Mouse (Mus musculus): ENCODE measurements around the gene Map4k1. TPM values are rescaled to one million over a fixed set of nuclear protein-coding genes. Genes with fewer than 3 reads are reported as not detected.

The Map4k1 gene
- total RNA-seq, 1 experiment from 2014 or later: 69.6 TPM

DNA sequence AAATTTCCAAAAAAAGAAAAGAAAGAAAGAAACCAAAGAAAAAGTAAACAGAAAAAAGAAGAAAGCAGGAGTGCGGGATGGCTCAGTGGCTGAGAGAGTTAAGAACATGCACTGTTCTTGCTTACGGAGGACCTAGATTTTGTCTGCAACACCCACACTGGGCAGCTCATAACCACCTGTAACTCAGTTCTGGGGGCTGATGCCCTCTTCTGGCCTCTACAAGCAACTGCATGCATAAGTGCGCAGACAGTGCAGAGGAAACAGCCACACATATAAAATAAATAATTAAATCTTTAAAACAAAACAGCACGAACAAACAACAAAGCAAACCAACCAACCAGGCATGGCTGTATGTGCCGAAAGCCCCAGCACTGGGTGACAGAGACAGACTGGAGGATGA lies 50.8 kb downstream of the Map4k1 start:
- 0 out of 4 replicates have a peak, but pooled peaks of 1 of the 2 experiments have one; percentile 34 for ATAC-seq (replicated peaks in 1 of 2; ENCODE audit: insufficient read depth in 1 of 2, low FRiP score in 2 of 2, low TSS enrichment in 1 of 2, low read depth in 1 of 2, poor library complexity in 2 of 2, severe bottlenecking in 2 of 2)

DNA sequence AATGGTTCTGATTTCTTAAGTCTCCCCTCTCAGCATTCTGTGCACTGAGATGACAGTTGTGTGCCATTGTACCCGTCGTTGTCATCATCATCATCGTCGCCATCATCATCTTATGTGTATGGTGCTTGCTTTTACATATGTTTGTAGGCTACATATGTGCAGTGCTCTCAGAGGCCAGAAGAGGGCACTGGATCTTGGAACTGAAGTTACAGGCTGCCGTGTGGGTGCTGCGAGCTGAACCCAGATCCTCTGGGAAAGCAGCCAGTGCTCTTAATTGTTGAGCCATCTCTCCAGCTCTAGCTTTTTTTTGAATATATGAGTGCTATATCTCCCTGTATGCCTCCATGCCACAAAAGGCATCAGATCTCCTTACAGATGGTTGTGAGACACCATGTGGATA lies 55.4 kb downstream of the Map4k1 start:
- ATAC-seq (replicated peaks in 1 of 2; ENCODE audit: insufficient read depth in 1 of 2, low FRiP score in 2 of 2, low TSS enrichment in 1 of 2, low read depth in 1 of 2, poor library complexity in 2 of 2, severe bottlenecking in 2 of 2): no peak

DNA sequence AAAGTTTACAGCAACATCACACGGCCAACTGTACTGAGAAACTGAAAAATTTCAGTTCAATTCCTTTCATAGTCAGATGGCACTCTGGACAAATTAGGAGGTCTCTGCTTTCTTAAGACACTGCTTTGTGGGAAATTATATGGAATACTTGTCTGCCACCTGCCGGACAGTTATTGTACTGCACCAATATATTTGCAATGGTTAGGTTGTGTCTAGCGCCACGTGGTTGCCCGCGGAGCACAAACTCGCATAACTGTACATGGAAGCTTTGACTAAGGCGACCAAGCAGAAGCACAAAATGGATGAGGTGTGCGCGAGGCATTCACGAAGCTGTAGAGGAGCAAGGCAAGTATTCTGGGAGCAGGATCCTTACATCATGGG lies 57.7 kb downstream of the Map4k1 start:
- peak; percentile 82 to 84 for ATAC-seq (replicated peaks in 1 of 2; ENCODE audit: insufficient read depth in 1 of 2, low FRiP score in 2 of 2, low TSS enrichment in 1 of 2, low read depth in 1 of 2, poor library complexity in 2 of 2, severe bottlenecking in 2 of 2)

DNA sequence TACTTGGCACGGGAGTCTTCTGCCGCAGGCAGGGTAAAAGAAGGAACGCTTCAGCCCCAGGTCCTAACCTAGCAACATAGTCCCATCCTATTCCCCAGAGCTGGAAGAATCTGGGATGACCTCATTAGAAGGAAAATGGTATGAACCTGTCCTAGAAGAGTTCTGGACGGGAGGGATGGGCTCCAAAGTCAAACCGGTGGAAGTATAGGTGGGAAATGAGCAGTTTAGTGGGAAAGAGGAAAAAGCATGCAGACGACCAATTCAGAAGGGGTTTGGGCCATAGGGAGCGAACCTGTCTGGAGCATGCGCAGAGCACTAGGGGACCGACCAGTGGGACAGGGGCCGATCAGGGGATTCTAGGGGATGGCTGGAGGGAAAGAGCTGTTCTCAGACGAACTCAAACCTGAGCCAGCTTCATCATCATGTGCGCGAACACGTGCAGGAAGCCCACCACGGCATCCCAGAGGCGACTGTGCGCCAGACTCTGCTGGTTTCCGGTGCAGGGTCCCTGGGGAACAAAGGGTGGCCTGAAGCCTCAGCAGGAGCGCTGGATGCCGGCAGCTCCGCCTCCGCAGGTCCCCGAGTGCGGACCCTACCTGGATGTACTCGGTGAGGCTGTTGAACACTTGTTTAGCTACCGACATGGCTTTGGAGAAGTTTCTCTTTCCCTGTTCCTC lies 58.3 kb downstream of the Map4k1 start:
- peak in 1 of 2 experiments; percentile 26; a peak in 2 of 4 replicates for ATAC-seq (replicated peaks in 1 of 2; ENCODE audit: insufficient read depth in 1 of 2, low FRiP score in 2 of 2, low TSS enrichment in 1 of 2, low read depth in 1 of 2, poor library complexity in 2 of 2, severe bottlenecking in 2 of 2)

DNA sequence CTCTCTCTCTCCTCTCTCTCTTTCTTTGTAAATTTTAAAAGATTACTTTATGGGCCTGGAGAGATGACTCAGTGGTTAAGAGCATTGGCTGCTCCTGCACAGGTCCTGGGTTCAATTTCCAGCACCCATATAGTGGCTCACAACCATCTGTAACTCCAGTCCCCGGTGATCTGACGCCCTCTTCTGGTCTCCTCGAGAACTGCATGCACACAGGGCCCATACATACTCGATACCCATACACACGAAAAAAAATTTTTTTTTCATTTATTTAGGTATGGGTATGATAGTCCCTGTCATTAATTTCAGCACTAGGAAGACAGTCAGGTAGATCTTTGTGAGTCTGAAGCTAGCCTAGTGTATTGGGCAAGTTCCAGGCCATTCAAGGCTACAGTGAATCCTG lies 59.3 kb downstream of the Map4k1 start:
- ATAC-seq (replicated peaks in 1 of 2; ENCODE audit: insufficient read depth in 1 of 2, low FRiP score in 2 of 2, low TSS enrichment in 1 of 2, low read depth in 1 of 2, poor library complexity in 2 of 2, severe bottlenecking in 2 of 2): no peak

DNA sequence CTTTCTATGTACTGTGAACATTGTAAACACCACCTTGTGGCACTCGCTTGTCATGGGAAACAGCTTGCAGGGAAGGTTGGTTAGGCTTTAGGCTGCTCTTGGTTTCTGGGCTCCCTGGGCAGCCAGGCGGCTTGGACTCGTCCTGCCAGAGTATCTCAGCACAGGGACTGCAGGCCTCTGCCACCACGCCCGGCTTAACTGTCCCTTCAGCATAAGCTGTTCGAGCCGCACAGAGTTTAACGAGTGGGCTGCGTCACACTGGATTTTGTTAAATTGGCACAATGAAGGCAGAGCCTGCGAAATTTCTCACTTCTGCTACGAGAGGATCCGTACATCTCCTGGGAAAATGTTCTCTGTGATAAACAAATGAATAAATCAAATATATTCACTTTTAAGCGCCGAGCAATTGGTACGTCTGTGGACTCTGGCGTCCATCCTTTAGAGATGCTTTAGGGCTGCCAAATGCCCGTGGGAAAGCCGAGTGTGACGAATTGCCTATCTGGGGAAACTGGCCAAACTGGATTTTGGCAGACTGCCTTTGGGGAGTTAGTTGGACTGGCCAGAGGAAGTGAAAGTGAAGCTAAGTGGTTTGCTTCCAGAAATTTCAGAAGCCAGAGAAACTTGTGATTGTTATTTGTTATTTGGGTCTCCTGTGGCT lies 61.3 kb downstream of the Map4k1 start:
- no peak for ATAC-seq (replicated peaks in 1 of 2; ENCODE audit: insufficient read depth in 1 of 2, low FRiP score in 2 of 2, low TSS enrichment in 1 of 2, low read depth in 1 of 2, poor library complexity in 2 of 2, severe bottlenecking in 2 of 2)

DNA sequence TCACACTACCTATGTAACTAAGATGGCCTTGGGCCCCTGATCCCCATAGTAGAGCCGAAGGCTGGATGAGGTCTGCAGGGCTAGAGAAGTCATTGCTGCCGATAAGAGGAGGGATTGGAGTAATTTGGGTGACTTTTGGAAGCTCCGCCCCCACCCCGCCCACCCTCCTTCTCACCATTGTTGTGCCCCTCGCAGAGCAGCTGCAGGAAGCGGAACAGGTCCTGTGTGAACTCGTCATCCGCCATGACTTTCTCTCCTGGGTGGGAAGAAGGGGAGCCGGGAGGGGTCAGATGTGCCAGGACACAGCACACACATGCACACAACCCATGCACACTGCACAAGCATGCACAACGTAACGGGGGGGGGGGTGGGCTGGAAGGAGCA lies 61.8 kb downstream of the Map4k1 start:
- ATAC-seq (replicated peaks in 1 of 2; ENCODE audit: insufficient read depth in 1 of 2, low FRiP score in 2 of 2, low TSS enrichment in 1 of 2, low read depth in 1 of 2, poor library complexity in 2 of 2, severe bottlenecking in 2 of 2): no peak

DNA sequence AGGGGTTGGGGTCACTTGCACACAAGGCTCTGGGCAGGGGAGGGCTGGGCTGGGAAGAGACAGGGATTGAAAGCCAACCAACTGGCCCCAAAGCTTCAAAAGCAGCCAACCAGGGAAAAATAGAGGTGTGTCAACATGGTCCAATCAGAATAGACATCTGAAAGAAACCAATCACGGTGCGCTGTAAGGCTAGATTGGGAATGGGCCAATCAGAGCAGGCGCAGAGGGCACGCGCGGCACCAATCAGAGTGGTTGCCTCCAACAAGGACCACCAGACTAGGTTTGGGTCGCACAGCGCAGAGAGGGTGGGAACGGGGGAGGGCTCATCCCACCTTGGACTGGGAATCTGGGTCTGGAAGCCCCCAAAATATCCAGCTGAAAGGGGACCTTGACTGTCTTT lies 62.5 kb downstream of the Map4k1 start:
- no peak for ATAC-seq (replicated peaks in 1 of 2; ENCODE audit: insufficient read depth in 1 of 2, low FRiP score in 2 of 2, low TSS enrichment in 1 of 2, low read depth in 1 of 2, poor library complexity in 2 of 2, severe bottlenecking in 2 of 2)

DNA sequence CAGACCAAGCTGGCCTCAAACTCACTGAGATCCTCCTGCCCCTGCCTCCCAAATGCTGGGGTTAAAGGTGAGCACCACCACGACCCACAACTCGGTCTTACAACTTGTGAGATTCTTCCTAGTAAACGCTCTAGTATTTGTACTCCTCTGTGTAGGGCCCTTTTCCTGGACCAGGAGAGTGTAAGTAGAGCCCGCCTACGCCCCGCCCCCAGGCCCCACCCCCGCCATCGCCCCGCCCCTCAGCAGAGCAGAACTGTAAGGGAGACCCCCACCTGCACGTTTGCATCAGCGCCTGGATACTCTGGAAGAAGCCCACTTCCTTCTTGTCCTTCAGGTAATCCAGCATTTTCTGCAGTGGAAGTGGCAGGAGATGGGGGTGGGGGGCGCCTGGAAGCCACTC lies 64.7 kb downstream of the Map4k1 start:
- ATAC-seq (replicated peaks in 1 of 2; ENCODE audit: insufficient read depth in 1 of 2, low FRiP score in 2 of 2, low TSS enrichment in 1 of 2, low read depth in 1 of 2, poor library complexity in 2 of 2, severe bottlenecking in 2 of 2): no peak

DNA sequence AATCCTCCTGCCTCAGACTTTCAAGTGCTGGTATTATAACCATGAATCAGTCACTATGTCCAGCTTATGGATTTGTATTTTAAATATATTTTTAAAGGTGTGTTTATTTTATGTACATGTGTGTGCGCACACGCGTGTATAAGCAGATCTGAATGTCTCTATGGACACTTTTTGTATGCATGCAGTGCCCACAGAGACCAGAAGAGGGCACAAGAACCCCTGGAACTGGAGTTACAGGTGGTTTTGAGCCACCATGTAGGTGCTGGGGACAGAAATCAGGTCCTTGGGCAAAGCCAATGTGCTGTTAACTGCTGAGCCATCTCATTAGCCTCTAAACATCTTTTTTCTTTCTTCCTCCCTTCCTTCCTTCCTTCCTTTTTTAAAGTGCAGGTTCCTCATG lies 66.2 kb downstream of the Map4k1 start:
- ATAC-seq (replicated peaks in 1 of 2; ENCODE audit: insufficient read depth in 1 of 2, low FRiP score in 2 of 2, low TSS enrichment in 1 of 2, low read depth in 1 of 2, poor library complexity in 2 of 2, severe bottlenecking in 2 of 2): no peak

DNA sequence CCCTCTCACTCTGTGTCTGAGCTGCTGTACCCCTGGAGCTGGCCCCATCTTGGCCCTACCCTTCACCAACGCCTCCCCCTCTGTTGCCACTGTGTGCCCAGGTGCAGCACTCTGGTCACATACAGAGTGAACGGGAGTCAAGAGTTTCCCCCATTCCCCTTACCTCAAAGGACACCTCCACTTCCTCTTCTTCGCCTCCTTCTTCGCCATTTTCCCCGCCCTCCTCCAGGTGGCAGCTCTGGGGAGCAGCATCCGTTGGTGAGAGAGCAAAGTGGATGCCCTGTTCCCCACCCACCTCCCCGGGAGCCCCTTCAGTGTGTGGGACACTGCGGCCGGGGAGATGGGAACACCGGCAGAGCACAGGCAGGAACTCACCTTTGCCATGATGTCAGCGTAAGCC lies 66.8 kb downstream of the Map4k1 start:
- ATAC-seq (replicated peaks in 1 of 2; ENCODE audit: insufficient read depth in 1 of 2, low FRiP score in 2 of 2, low TSS enrichment in 1 of 2, low read depth in 1 of 2, poor library complexity in 2 of 2, severe bottlenecking in 2 of 2): no peak

DNA sequence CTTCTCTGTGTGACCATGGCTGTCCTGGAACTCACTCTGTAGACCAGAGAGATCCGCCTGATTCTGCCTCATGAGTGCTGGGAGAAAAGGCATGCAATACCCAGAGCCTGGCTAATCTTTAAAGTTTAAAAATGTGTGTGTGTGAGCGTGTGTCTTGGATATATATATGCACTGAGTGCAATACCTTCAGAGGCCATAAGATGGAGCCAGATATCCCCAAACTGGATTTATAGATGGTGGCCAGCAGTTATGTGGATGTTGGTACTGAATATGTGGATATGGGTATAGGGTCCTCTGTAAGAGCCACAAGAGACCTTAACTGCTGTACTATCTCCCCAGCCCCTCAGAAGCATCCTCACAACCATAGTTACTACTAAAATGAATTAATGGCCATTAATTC lies 68.9 kb downstream of the Map4k1 start:
- peak in 1 of 2 experiments; percentile 33; a peak in 1 of 4 replicates for ATAC-seq (replicated peaks in 1 of 2; ENCODE audit: insufficient read depth in 1 of 2, low FRiP score in 2 of 2, low TSS enrichment in 1 of 2, low read depth in 1 of 2, poor library complexity in 2 of 2, severe bottlenecking in 2 of 2)

DNA sequence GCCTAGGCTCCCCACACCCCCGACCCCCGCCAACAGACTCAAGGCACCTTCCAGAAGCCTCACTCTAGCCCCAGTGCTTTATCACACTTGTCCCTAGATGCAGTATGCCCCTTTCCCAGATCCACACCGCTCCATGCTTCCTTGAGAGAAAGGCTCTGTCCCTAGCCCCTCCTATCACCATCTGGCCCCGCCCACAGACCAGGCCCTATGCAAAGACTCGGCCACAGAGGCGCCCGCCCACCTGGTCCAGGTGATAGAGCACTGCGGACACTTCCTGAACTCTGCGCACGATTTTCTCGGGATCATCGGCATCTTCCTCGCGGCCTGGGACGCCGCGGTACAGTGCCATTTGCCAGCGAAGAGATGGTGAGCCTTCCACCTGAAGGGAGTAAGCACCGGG lies 71.0 kb downstream of the Map4k1 start:
- no peak for ATAC-seq (replicated peaks in 1 of 2; ENCODE audit: insufficient read depth in 1 of 2, low FRiP score in 2 of 2, low TSS enrichment in 1 of 2, low read depth in 1 of 2, poor library complexity in 2 of 2, severe bottlenecking in 2 of 2)

Other genes starting within 250 kb of the Map4k1 start
- gene Mrps12, start 240.2 kb upstream of the Map4k1 start, total RNA-seq (2017): 26.3 and 31.4 TPM in 2 replicates
- 5.9 and 10.6 TPM in 2 replicates for gene Sars2, start 240.1 kb upstream of the Map4k1 start, total RNA-seq (2017)
- gene Ccer2, start 225.9 kb upstream of the Map4k1 start, total RNA-seq (2017): not detected in 2 replicates
- gene Sirt2, start 215.3 kb upstream of the Map4k1 start, total RNA-seq (2017): 27.7 and 37.4 TPM in 2 replicates
- gene Nfkbib, start 214.5 kb upstream of the Map4k1 start, total RNA-seq (2017): 12.4 and 13.1 TPM in 2 replicates
- gene Rinl, start 193.1 kb upstream of the Map4k1 start, total RNA-seq (2017): 40.5 and 51.7 TPM in 2 replicates
- gene Hnrnpl, start 173.5 kb upstream of the Map4k1 start, total RNA-seq (2017): 340 and 427 TPM in 2 replicates
- 120 and 123 TPM in 2 replicates for gene Ech1, start 156.8 kb upstream of the Map4k1 start, total RNA-seq (2017)
- gene Lgals4, start 148.2 kb upstream of the Map4k1 start, total RNA-seq (2017): 16.7 and 16.8 TPM in 2 replicates
- not detected in 2 replicates for gene Lgals7, start 118.2 kb upstream of the Map4k1 start, total RNA-seq (2017)
- 0.19 TPM in 1 of 2 replicates, not detected in the other for gene Capn12, start 100.6 kb upstream of the Map4k1 start, total RNA-seq (2017)
- 38.5 and 43.5 TPM in 2 replicates for gene Actn4, start 19.7 kb upstream of the Map4k1 start, total RNA-seq (2017)
- gene Eif3k, start 186 bp upstream of the Map4k1 start, total RNA-seq (2017): 321 and 414 TPM in 2 replicates
- 0.19 and 0.25 TPM in 2 replicates for gene Ryr1, start 143.1 kb downstream of the Map4k1 start, total RNA-seq (2017)
- 1.9 and 8.8 TPM in 2 replicates for gene Rasgrp4, start 152.8 kb downstream of the Map4k1 start, total RNA-seq (2017)
- gene Fam98c, start 174.2 kb downstream of the Map4k1 start, total RNA-seq (2017): 26.5 and 29.1 TPM in 2 replicates
- gene Ggn, start 188.2 kb downstream of the Map4k1 start, total RNA-seq (2017): 0.63 and 1.5 TPM in 2 replicates
- gene Spred3, start 188.4 kb downstream of the Map4k1 start, total RNA-seq (2017): 5.3 and 5.6 TPM in 2 replicates
- 141 and 144 TPM in 2 replicates for gene Psmd8, start 198.7 kb downstream of the Map4k1 start, total RNA-seq (2017)
- gene Catsperg1, start 232.0 kb downstream of the Map4k1 start, total RNA-seq (2017): 0.79 and 1.3 TPM in 2 replicates

Data from hematopoietic stem cell, adult 5-6 weeks (primary cell).